Mouse (Mus musculus): ENCODE results near the gene Frmd8. TPM values are rescaled to one million over a fixed set of nuclear protein-coding genes. Genes with fewer than 3 reads are reported as not detected.
"Not testable (repeated sequence)": the region's sequence is repeated elsewhere in the genome, so short reads cannot be mapped to it uniquely, and the experiment has no call there.

The Frmd8 gene
- polyA plus RNA-seq, 1 experiment from 2014 or later: 19.0 TPM

- 93% methylated on average over 3 of the region's 3 CpGs for WGBS
- ATAC-seq: no peak
- Histone ChIP-seq H3K4me3 (replicated peaks) (no peak overlapping the region), H3K36me3 (peaks cover 49% of the 10 kb centered on the region), H3K4me1 (replicated peaks) (peaks cover 25% of the 10 kb centered on the region), H3K9ac (replicated peaks) (no peak overlapping the region), H3K9me3 (no peaks in the 10 kb centered on the region), H3K27ac (no peak overlapping the region), H3K4me2 (replicated peaks) (no peak overlapping the region), H3K27me3 (no peaks in the 10 kb centered on the region)
Measured at GRCm38 (mm10) chr19:5907275-5907674, 32.2 kb upstream of the Frmd8 start.

DNA sequence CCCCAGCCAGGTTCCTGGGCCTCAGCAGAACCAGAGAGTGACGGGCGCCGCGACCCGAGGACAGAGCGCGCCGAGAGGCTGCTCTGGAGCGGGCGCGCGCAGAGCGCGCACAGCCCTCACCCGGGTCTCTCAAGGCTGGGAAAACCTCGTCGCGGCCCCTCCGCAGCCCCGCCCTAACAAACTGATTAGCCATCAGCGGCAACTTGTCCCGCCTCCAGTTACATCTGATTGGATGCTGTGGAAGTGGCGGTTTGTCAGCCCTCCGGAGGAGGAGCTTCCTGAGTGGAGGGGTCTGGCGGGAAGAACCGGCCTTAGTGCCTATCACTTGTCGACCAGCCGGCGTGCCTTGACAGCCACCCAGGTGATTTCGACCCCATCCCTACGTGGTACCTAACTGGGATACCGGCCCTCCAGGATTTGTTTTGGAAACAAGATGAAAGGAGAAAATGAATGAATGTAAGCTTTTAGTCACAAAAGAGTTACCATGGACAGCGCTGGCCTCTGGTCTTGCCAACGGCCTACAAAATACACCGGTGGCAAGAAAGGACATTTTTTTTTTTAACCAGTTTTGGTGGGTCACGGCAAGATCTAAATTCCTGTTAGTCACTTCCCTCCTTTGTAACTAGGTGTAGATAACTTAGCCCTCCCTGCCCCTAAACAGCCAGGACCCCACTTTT lies 19.1 kb upstream of the Frmd8 start, which contains the start of gene Tigd3:
Tigd3 (minus strand) TSS at position 148 of the 677 bp plus-strand sequence.
- Histone ChIP-seq H3K4me3 (replicated peaks) (peak within 1 kb of the TSS; percentile 50), H3K4me2 (replicated peaks) (peak within 1 kb of the TSS; percentile 84), H3K4me1 (replicated peaks) (peaks cover 36% of the 10 kb centered on the region), H3K9ac (replicated peaks) (peak within 1 kb of the TSS; percentile 75), H3K36me3 (peaks cover 46% of the 10 kb centered on the region), H3K9me3 (no peaks in the 10 kb centered on the region), H3K27ac (peak within 1 kb of the TSS; percentile 70), H3K27me3 (no peaks in the 10 kb centered on the region)
- ATAC-seq: peak; percentile 97
- WGBS: 4% methylated on average over 36 of the region's 36 CpGs

DNA sequence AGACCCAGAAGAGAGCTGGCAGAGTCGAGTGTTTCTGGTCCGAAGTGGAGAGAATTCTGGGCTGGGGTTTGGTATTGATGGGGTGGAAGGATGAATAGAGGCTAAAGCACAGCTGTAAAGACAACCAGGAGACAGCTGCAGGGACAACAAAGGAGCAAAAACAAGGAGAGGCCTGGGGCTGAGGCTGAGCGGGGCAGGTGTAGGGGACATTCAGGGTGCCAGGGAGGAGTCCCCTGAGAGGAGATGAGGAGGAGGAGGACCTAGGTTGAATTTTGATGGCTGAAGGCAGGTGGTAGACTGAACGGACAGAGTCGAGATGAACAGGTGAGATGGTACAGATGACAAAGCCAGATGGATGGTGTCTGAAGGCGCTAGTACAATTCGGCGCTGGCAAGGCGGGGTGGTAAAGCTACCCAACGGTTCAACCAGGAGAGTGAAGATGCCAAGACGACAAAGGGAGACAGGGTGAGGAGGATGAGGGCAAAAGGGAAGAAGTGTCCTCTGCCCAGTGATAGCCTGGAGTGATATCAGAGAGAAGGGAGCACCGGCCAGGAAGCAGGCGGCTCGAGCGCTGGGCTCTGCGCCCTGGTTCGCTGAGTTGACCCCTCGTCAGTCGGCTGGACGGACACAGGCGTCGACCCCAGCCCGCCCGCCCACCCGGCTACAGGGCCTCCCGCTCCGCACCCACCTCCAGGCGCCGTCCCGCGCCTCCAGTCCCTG lies 18.4 kb upstream of the Frmd8 start:
- Histone ChIP-seq H3K4me1 (replicated peaks) (peaks cover 36% of the 10 kb centered on the region), H3K4me3 (replicated peaks) (peak overlapping the region; percentile 50), H3K27me3 (no peaks in the 10 kb centered on the region), H3K9ac (replicated peaks) (peak overlapping the region; percentile 75), H3K9me3 (no peaks in the 10 kb centered on the region), H3K4me2 (replicated peaks) (peak overlapping the region; percentile 84), H3K36me3 (peaks cover 42% of the 10 kb centered on the region), H3K27ac (peak overlapping the region; percentile 70)
- no peak; the same call in 1 of the 2 replicates for ATAC-seq
- 7% methylated on average over 31 of the region's 31 CpGs for WGBS

DNA sequence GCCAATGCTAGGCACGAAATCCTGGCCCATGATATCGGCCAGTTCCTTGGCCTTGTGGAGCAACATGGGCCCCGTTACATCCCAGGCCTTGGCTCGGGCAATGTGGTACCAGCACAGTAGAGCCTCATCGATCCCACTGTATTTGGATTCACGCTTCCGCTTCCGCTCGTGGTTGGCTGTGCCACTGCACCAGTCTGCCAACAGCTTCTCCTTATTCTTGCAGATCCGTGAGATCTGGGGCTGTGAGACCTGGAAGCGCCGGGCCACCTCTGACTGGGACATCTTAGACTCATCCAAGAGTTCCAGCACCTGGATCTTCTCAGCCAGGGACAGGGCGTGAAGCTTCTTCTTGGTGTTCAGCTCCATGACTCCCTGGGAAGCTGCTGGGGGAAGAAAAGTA lies 17.7 kb upstream of the Frmd8 start:
- peak overlapping the region; percentile 84 for H3K4me2 ChIP-seq (replicated peaks)
- peaks cover 36% of the 10 kb centered on the region for H3K36me3 ChIP-seq
- H3K27ac ChIP-seq: 0 out of 2 replicates have a peak overlapping the region, but pooled peaks have one; percentile 70
- 93% methylated on average over 13 of the region's 13 CpGs for WGBS
- peak overlapping the region; percentile 75 for H3K9ac ChIP-seq (replicated peaks)
- no peaks in the 10 kb centered on the region for H3K27me3 ChIP-seq
- H3K9me3 ChIP-seq: no peaks in the 10 kb centered on the region
- peak overlapping the region; percentile 50 for H3K4me3 ChIP-seq (replicated peaks)
- peaks cover 36% of the 10 kb centered on the region for H3K4me1 ChIP-seq (replicated peaks)
- no peak for ATAC-seq

GRCm38 (mm10) chr19:5892262-5892661 lies 17.2 kb upstream of the Frmd8 start:
- H3K27ac ChIP-seq: no peak overlapping the region
- no peaks in the 10 kb centered on the region for H3K9me3 ChIP-seq
- no peaks in the 10 kb centered on the region for H3K27me3 ChIP-seq
- H3K36me3 ChIP-seq: peaks cover 31% of the 10 kb centered on the region
- WGBS: 90% methylated on average over 7 of the region's 7 CpGs
- peak overlapping the region; percentile 84; the same call in 1 of the 2 replicates for H3K4me2 ChIP-seq (replicated peaks)
- ATAC-seq: no peak
- H3K9ac ChIP-seq (replicated peaks): no peak overlapping the region; the same call in 1 of the 2 replicates
- H3K4me3 ChIP-seq (replicated peaks): peak overlapping the region; percentile 50
- H3K4me1 ChIP-seq (replicated peaks): peaks cover 36% of the 10 kb centered on the region

DNA sequence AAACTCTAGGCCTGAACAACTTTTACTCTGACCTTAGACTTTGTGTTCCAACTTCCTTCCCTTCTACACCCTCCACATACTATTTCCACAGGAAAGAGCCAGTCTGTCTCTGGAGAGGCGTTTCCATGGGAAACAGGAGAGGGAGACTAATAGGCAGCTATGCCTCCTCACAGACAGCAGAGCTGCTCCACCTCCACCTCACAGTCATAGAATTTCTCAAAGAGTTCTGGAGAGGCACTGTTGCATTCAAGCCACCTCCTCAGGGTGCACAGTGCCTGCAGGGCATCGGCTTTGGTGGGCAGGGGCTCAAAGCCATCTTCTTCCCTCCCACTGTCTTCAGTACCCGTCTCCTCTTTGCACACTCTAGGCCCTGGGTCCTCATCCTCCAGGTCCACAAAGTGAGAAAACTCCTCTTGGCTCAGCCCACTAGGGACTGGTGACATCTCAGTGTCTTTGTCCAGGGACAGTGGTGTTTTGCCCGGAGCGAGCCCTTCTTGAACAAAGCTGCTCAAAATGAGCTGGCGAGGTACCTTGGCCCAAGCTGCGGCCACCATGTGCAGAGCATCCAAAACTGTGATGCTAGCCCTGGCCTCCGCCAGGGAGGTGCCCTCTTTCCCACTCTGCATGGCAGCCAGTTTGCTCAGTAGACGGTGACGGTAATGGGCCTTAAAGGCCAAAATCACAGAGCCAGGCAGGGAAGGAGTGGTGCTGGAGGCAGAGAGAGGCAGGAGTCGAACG lies 16.6 kb upstream of the Frmd8 start:
- Histone ChIP-seq H3K36me3 (peaks cover 27% of the 10 kb centered on the region), H3K4me1 (replicated peaks) (peaks cover 36% of the 10 kb centered on the region), H3K27me3 (no peaks in the 10 kb centered on the region), H3K4me3 (replicated peaks) (no peak overlapping the region), H3K27ac (no peak overlapping the region), H3K9ac (replicated peaks) (no peak overlapping the region; the same call in 1 of the 2 replicates), H3K4me2 (replicated peaks) (peak overlapping the region; percentile 84; the same call in 1 of the 2 replicates), H3K9me3 (no peaks in the 10 kb centered on the region)
- 92% methylated on average over 12 of the region's 12 CpGs for WGBS
- ATAC-seq: no peak

DNA sequence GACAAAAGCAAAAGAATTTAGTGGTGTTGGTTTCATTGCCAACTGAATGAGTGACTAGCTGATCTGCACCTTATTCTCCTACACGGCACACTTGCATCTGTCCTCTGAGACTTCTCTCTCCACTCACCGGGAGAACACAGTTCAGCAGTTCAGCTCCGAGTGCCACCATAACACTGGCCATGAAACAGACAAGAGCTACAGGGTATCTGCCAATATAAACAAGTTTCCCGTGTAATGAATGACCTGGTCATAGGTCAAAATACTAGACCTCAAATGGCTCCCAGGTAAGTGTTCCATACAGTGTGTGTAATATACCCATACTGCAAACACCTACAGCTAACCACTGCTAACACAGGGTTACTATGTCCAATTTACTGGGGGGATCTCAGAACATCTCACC lies 14.1 kb upstream of the Frmd8 start:
- ATAC-seq: no peak
- WGBS: 73% methylated on average over 4 of the region's 4 CpGs
- Histone ChIP-seq H3K9me3 (no peaks in the 10 kb centered on the region), H3K4me3 (replicated peaks) (no peak overlapping the region), H3K4me1 (replicated peaks) (peaks cover 30% of the 10 kb centered on the region), H3K36me3 (peaks cover 16% of the 10 kb centered on the region), H3K4me2 (replicated peaks) (no peak overlapping the region), H3K9ac (replicated peaks) (no peak overlapping the region), H3K27ac (no peak overlapping the region), H3K27me3 (no peaks in the 10 kb centered on the region)

GRCm38 (mm10) chr19:5887234-5887815 lies 12.3 kb upstream of the Frmd8 start:
- no peaks in the 10 kb centered on the region for H3K9me3 ChIP-seq
- H3K4me3 ChIP-seq (replicated peaks): no peak overlapping the region
- H3K36me3 ChIP-seq: peaks cover 10% of the 10 kb centered on the region
- H3K27me3 ChIP-seq: no peaks in the 10 kb centered on the region
- 84% methylated on average over 3 of the region's 3 CpGs for WGBS
- H3K27ac ChIP-seq: no peak overlapping the region
- ATAC-seq: no peak
- H3K4me2 ChIP-seq (replicated peaks): no peak overlapping the region
- peaks cover 17% of the 10 kb centered on the region for H3K4me1 ChIP-seq (replicated peaks)
- no peak overlapping the region for H3K9ac ChIP-seq (replicated peaks)

DNA sequence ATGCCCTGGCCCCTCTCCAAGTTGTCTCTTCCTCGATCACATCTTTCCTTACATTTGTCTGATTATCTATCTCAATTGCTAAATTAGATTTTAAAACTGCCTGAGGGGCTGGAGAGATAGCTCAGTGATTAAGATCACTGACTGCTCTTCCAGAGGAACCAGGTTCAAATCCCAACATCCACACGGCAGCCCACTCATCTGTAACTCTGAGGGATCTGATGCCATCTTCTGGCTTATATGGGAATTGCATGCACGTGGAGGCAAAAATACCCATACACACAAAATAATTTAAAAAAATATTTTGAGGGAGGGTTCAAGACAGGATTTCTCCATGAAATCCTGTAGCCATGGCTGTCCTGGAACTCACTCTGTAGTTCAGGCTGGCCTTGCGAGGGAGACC lies 10.8 kb upstream of the Frmd8 start:
- H3K9ac ChIP-seq (replicated peaks): no peak overlapping the region
- no peaks in the 10 kb centered on the region for H3K9me3 ChIP-seq
- no peak for ATAC-seq
- no peaks in the 10 kb centered on the region for H3K27me3 ChIP-seq
- H3K4me1 ChIP-seq (replicated peaks): peaks cover 6% of the 10 kb centered on the region; the same call in 1 of the 2 replicates
- no peaks in the 10 kb centered on the region for H3K36me3 ChIP-seq
- no peak overlapping the region for H3K27ac ChIP-seq
- 62% methylated on average over 4 of the region's 4 CpGs for WGBS
- H3K4me3 ChIP-seq (replicated peaks): no peak overlapping the region
- no peak overlapping the region for H3K4me2 ChIP-seq (replicated peaks)

GRCm38 (mm10) chr19:5883935-5884334 lies 8.9 kb upstream of the Frmd8 start:
- no peak overlapping the region for H3K4me3 ChIP-seq (replicated peaks)
- no peaks in the 10 kb centered on the region for H3K27me3 ChIP-seq
- WGBS: 78% methylated on average over 1 of the region's 1 CpGs
- H3K9me3 ChIP-seq: no peaks in the 10 kb centered on the region
- H3K4me1 ChIP-seq (replicated peaks): no peaks in the 10 kb centered on the region
- ATAC-seq: no peak
- no peaks in the 10 kb centered on the region for H3K36me3 ChIP-seq
- H3K9ac ChIP-seq (replicated peaks): no peak overlapping the region
- H3K4me2 ChIP-seq (replicated peaks): no peak overlapping the region
- no peak overlapping the region for H3K27ac ChIP-seq

- not testable (repeated sequence) for ATAC-seq; H3K4me1 ChIP-seq (replicated peaks); H3K4me2 ChIP-seq (replicated peaks); H3K4me3 ChIP-seq (replicated peaks); H3K27me3 ChIP-seq; H3K27ac ChIP-seq; H3K36me3 ChIP-seq; H3K9ac ChIP-seq (replicated peaks); H3K9me3 ChIP-seq
- WGBS: 87% methylated on average over 5 of the region's 5 CpGs
Measured at GRCm38 (mm10) chr19:5882079-5882478, 7.0 kb upstream of the Frmd8 start.
